Mouse (Mus musculus): ENCODE results near the gene Tmem95.
"Not testable (repeated sequence)": the region's sequence is repeated elsewhere in the genome, so short reads cannot be mapped to it uniquely, and the experiment has no call there.

The Tmem95 gene

DNA sequence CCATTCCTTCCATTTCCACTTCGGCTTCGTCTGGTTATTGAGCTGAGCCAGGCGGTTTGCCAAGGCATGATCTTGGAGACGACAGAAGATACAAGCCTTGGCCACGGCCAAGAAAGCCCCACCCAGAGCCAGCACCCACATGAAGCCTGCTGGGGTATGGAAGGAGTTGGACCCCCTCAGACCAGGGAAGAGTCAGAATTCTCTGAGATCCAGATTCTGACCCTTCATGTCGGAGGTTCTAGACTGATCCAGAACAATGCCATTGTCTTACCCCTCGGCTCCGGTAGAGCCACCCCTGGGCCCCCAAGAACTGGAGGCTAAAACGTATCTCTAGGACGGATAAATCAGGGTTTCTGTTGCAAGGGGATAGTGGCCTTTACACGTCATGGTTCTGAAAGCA is at the start of gene Tmem95:
Tmem95 (minus strand) TSS at position 141 of the 400 bp plus-strand sequence.
- in situ Hi-C loops (cut with MseI, MboI), result loop anchor here (5.0 kb wide), 1 partner anchor 71 kb away; the partner anchor contains the start of gene Tmem102 (in 2 of the 2)

DNA sequence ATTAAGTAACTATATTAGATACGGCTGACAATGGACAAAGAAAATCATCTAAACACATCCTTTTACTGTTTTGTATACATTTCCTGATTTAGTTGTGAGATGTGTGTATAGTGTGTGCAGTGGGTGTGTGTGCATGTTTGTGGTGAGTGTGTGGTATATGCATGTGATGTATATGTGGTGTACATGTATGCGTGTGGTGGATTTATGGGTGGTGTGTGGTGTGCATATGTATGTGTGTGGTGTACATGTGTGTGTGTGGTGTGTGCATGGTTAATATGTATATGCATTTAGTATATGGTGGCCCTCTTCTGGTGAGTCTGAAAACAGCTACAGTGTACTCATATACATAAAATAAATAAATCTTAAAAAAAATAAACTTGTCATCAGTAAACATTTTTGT is 49.7 kb upstream of the Tmem95 start:
- in situ Hi-C loops (cut with MseI, MboI), result loop anchor here in 1 of 2 experiments (5.0 kb wide), 1 partner anchor 35 kb away; the partner anchor contains the start of gene Cldn7

DNA sequence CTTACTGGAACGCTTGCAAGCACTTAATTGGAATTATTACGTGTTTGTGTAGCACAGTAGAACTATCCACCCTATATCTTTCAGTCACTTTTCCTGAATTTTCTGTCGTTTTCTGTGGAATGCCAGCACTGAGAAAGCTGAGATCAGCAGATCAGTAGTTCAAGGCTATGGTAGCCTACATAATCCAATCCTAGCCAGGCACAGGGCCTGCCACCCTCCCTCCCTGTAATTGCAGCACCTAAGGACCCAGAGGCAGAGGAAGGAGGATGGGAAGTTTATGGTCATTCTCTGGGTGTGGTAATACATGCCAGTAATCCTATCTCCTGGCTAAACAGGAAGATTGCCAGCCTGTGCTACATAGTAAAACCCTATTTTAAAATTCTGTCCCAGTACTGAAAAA is 45.0 kb upstream of the Tmem95 start:
- in situ Hi-C loops (cut with MseI, MboI), result no loop called here

DNA sequence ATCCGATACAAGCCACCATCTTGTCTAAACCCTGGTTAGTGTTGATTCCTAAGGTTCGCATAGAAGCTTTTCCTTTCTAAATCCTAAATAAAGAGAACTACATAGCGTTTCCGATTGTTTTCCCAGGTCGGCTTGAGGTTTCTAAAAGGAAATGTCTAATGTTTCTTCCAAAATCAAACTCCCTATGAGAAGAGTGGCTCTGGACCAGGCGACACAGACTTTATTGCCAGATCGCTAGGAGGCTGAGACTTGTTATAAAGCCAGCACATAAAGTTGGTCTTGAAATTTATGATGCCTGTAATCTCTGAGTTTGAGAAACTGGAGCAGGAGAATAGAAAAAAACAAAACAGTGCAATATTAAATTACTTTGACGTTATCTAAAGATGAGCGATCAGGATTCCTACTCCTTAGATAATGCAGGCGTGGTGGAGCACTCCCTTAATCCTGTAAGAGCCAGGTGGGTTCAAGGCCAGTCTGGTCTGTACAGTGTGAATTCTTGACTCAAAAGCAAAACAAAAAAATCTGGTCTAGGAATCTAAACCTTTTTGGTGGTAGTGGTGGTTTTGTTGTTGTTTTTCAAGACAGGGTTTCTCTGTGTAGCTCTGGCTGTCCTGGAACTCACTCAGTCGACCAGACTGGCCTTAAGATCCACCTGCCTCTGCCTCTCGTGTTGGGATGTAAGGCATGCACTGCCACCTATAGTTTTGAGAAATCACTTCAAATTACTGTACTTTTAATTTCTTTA is 44.4 kb upstream of the Tmem95 start:
- in situ Hi-C loops (cut with MseI, MboI), result no loop called here

DNA sequence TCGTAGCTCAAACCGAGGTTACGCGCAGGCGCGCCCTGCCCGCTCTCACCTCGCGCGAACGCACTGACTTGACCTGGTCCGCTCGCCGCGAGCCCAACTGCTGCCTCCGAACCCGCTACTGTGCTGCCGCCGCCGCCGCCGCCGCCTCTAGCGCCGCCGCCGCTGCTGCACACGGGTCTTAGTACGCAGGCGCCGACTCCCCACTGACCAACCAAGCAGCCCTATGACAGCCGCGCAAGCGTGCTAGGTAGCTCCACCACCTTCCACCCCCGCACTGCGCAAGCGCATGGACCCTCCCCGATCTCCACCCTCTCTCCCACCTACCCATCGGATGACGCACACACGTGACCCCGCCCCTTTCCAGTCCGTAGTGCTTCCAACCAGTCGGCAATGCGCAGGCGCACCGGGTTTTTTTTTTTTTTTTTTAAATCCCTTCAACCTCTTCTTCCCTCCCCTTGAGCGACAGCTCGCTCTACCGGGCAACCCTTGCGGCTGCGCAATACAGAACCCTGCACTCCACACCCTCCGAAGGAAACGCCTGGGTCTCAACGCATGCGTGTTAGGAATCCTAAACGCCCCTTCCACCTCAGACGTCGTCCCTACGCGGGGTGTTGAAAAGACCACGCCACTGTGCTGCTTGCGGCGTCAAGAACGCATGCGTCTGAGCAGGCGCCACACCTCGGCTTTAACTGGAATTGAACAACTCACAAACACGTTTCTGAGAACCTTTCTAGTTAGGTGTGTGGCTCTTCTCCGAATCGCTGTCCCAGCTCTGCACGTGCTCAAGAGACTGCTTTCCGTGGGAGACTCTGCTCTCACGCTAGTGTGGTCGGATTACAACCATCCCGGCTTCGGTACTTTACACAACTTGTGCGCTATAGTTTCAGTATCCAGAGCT is 43.5 kb upstream of the Tmem95 start, which contains the start of gene Eif5a:
Eif5a (minus strand) TSS at position 845 of the 898 bp plus-strand sequence.
- in situ Hi-C loops (cut with MseI, MboI), result no loop called here

DNA sequence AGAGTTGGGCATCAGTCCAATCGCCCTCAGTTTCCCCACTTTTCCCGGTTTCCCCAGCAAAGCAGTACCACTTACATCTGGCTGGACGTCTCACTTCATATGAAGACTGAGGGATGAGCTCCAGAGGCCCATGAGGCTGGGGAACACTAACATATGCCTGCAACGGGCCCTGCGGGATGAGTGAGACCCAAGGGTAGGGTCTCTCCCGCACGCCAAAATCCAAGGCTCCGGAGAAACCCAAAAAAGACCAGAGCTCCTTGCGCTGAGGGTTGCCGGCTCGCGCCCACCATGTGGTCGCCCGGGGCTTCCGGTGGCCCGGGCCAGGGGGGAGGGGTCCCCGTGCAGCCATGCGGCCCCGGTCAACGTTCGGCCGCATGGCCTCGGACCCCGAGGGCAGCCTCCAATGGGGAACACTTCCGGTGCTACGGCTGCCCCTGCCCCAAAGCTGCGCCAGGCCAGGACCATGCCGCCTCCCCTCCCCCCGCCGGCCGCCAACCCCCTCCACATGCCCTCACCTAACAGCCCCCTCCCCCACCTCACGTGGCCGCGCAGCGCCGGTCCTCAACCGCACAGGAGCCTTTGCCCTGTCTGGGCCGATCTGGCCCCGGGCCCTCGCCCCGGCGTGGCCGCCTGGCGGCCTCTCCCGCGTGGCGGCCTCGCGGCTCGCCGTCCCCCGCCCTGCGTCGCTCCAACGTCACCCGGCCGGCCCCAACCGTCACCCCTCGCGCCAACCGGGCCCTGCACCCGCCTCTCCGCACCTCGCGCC is 42.6 kb upstream of the Tmem95 start:
- in situ Hi-C loops (cut with MseI, MboI), result no loop called here

DNA sequence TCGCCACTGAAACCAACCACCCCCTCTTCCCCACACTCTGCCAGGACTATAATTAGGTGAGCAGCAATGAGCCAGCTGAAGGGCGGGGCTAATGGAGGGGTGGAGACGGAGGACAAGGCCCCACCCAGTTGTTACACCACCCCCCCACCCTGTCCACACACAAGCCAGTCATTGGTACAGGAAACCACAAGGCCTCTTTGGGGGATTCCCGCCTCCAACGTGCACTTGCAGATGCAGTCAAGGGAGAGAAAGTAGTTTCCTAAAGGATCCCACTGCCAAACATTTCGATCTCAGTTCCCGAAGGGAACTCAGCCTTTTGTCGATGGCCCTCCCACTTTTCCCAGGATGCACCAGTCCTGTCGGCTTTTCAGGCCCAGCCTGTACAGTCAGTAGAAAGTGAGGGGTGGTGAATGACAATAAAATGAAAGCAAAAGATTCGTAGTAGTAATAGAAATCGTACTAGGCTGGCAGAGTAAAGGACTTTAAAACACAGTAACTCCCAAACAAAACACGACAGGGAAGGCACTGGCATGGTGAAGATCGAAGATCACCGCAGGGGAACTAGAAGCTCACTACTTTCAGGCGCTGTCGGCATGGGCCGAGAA is 41.9 kb upstream of the Tmem95 start:
- in situ Hi-C loops (cut with MseI, MboI), result no loop called here

DNA sequence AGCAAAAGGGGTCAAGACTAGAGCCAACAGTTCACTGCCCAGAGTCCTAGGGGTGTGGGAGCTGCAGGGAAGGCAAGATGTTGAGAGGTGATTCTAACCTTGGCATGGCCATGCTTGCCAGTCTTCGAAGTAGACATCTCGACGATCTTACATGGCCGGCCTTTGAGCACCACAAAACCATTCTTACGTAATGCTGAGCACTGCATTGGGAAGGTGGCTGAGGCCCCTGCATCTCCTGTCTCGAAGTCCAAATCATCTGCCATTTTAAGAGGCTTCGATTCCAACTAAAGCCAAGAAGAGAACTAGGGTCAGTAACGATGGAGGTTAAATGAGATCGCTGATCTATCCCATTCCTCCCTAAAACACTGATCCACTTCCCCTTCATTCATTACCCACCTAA is 41.2 kb upstream of the Tmem95 start:
- in situ Hi-C loops (cut with MseI, MboI), result no loop called here

DNA sequence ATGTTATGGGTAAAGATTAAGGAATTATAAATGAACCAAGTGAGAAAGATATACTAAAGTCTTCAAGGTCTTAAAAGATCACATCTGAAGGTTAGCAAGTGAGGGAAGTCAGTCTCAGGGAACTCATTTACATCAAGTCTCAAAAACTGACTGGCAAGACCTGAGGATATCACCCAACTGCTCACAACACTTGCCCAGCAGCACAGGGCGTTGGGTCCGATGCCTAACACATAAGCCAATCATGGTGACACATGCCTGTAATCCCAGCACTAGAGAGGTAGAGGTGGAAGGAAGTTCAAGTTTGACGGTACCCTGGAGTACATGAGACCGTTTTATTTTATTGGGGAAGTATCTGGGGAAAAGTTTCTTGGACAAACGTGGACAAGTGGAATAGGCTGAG is 40.3 kb upstream of the Tmem95 start:
- in situ Hi-C loops (cut with MseI, MboI), result no loop called here

DNA sequence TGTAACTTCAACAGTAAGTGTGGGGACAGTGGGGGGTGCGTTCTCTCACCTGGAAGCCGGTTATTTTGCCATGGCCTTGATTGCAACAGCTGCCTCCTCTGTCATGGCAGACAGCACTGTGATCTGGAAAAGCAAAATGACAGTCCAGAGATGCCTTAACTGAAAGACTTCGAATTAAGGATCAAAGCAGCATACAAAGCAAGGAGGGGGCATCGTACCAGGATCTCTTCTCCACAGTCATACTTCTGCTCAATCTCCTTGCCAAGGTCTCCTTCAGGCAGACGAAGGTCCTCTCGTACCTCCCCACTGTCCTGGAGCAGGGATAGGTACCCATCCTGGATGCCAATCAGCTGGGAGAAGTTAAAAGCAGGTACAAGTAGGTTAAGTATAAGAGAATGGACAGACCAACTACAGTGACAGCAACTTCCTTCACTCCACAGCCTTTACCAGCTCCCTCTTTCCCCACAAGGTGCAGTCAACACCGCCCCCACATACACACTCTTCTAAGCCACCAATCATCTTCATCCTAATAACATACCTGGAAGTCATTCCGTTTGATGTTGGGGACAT is 39.6 kb upstream of the Tmem95 start:
- in situ Hi-C loops (cut with MseI, MboI), result no loop called here

DNA sequence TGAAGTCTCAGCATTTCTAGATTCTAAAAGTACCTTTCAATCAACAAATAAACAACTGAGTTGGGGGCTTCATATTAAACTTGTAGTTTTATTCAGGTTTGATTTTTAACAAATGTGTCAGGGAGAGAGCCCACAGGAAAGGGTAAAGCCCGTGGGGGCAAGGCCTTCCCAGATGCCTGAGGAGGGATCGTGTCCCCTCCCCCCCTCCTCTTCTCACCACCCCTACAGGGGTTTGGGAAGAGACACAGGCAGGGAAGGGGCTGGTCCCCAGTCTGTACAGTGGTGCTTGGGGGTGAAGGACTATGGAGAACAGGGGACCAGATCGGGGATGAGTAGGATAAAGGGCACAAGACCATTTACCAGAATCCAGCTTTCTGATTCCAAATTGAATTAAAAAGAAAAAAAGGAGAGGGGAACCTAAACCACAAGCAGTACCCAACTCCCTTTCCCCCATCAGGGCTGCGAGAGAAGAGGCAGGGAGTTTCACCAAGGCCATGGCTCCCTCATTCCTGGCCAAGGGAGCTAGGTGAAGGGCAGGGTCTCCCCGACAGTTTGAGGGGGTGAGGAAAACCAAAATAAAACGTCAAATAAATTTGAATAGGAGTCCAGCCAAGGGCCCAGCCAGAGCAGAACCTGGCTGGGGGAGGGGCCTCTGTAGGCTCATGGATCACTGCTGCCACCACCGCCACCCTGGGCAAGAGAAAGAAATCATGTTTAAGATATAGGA is 39.0 kb upstream of the Tmem95 start:
- in situ Hi-C loops (cut with MseI, MboI), result not testable (repeated sequence)

DNA sequence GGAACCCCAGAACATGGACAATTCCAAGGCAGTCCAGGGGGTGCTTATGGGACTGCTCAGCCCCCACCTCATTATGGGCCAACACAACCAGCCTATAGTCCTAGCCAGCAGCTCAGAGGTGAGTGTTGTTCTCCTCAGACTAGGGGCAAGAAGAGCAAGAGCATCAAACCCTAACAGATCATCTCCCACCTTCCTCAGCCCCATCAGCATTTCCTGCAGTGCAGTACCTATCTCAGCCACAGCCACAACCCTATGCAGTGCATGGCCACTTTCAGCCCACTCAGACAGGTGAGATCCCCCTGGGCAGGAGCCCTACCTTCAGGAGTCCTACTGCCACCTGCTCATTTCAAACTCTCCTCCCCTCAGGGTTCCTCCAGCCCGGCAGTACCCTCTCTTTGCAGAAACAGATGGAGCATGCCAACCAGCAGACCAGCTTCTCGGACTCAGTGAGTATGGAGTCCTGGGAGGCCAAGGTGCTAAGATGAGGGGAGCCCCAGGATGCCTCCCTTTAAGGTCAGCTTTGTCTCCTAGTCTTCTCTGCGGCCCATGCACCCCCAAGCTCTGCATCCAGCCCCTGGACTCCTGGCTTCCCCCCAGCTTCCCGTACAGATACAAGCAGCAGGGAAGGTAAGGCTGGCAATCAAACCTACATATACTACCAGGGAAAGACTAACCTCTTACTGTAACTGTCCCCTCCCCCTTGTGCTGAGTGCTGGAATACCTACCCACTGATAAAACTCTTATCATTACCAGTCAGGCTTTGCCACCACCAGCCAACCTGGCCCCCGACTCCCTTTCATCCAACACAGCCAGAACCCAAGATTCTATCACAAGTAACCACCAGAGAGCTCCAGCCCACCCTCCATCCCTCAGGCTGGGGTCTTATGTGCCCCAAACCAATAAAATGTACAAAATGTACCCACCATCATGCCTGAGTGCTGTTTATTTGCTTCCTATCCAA is 38.1 kb upstream of the Tmem95 start:
- in situ Hi-C loops (cut with MseI, MboI), result no loop called here

DNA sequence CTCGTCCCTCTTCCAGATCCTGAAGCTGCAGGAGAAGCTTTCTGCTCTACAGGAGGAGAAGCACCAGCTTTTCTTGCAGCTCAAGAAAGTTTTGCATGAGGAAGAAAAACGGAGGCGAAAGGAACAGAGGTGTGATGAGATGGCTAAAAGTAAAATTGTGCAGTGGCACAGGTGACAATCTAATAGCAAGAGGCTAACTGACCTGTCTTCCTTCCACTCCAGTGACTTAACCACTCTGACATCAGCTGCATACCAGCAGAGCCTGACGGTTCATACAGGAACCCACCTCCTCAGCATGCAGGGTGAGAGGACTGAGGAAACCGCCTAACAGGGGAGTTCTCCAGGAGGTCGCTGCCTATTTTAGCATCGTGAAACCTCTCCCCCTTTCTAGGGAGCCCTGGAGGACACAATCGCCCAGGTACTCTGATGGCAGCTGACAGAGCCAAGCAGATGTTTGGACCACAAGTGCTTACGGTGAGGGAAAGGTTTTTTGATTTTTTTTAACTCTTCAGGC is 37.2 kb upstream of the Tmem95 start:
- in situ Hi-C loops (cut with MseI, MboI), result no loop called here

DNA sequence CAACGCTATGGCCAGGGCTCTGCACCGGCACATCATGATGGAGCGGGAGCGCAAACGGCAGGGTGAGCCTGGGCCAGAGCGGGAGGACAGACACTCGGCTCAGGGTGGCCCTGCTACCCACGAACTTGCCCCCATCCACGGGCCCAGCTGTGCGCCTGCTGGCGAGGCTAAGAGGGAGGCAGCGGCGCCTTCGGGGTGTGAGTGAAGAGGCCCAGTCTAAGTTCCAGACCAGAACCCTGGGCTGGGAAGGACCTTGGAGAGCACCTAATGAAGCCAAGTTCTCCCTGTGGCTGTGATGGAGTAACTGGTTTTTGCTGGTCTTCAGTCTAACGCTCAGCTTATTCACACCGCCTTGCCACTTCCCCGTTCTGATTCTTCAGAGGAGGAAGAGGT is 36.5 kb upstream of the Tmem95 start:
- in situ Hi-C loops (cut with MseI, MboI), result no loop called here

DNA sequence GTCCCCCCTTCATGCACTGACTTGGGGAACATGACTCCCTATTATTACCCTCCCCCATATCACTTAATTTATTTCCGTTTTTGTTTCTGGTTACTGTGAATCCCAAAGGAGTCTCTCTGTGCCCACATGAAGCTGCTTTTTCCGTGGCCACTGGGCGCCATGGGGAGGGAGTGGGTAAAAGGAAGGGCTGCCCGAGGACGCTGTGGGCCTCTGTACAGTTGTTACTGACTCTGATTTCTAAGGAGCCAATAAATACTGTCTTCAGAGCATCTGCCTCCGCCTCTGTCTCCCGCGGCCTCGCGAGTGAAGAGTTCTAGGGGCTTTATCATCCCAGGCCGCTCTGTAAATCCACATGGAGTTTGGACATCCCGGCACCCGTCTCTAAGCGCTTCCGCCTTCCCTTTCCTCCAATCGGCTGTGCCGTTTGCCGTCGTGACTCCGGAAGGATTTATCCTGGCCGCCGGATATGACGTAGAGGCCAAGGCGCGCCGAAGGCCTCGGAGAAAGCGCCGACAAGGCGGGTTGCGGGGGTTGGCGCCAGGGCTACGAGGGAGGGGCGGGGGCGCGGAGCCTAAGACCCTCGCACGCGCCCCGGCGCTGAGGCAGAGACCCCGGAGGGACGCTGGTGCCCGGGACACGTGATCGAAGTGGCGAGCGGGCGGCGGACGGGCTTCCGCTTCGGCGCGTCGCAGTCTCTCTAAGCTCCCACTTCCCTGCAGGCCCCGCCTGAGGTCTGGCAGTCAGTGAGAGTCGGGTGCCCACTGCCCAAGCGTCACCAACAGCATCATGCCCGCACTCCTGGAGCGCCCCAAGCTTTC is 35.9 kb upstream of the Tmem95 start, which contains the start of gene Gps2:
Gps2 (plus strand) TSS at position 335 of the 818 bp plus-strand sequence.
- in situ Hi-C loops (cut with MseI, MboI), result no loop called here

DNA sequence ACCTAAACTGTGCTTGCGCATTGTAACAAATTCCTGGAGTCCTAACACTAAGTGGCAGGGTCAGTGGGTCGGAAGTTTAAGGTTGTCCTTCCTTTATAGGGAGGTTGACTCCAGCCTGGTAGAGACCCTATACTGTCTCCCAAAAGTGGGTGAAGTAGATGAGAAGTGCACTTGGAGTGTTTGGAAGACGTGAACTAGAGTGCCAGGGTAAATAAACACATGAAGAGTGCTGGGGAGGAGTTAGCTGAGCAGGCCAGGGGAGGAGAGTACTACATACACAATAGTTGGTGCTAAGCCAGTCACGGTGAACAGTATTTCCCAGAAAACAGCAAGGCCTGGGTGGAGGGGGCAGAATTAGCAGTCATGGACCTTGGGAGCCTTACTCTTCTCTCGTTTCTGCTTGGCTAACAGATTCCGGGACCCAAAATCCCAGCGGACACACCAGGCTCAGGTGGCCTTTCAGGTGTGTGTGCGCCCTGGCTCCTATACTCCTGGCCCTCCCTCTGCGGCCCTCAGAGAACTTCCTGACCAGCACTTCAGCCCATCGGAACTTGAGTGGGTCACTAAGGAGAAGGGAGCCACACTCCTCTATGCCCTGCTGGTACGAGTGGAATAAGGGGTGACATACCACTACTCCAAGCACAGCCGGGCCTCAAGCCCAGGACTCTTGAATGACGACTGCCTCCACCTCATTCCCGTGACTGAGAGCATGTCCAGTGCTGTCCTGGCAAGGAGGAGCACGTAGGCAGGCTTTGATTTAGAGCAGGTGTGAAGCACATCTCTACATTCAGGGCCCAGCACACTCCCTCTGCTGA is 35.1 kb upstream of the Tmem95 start:
- in situ Hi-C loops (cut with MseI, MboI), result no loop called here

DNA sequence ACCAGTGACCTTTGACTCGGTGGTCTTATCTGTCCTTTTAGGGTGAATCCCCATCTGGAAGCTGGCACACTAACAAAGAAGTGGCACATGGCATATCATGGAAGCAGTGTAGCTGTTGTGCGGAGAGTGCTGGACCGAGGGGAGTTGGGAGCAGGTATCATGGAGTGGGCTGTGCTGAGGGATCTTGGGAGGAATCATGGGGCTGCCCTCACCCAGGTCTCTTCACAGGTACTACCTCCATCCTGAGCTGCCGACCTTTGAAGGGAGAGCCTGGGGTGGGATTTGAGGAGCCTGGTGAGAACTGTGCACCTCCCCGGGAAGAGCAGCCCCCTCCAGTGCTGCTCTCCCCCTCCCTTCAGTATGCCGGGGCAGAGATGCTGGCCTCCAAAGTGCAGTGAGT is 33.9 kb upstream of the Tmem95 start:
- in situ Hi-C loops (cut with MseI, MboI), result no loop called here

All from mouse trophoblast stem cell (cell line).